Mouse (Mus musculus): ENCODE measurements around the gene Olfr1030. TPM values are rescaled to one million over a fixed set of nuclear protein-coding genes. Genes with fewer than 3 reads are reported as not detected.
"Not testable (repeated sequence)": the region's sequence is repeated elsewhere in the genome, so short reads cannot be mapped to it uniquely, and the experiment has no call there.

The Olfr1030 gene
- not detected in 2 replicates for polyA plus RNA-seq (2014; fragmentation: Nextera tagmentation; extraction: Ambion mirVana)

DNA sequence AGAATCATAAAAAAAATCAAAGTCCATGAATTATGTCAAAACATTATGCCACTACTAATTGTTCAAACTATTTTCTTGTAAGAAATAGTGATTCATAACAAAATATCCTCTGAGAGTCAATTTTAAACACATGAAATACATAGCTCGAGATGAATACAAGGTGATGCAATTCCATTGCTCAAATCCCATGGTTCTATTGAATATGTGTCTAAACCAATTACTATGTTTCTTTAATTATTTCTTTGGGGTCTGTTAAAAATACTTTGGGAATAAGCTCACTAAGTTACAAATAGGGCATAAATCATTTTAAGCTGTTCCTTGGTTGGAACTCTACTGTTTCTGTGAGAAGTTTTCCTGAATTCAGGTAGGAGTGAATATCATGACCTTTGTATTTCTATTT, at the start of gene Olfr1030:
TSS of gene Olfr1030 (plus strand) at position 301 of the 400 bp plus-strand sequence.
- H3K4me1 ChIP-seq (replicated peaks; ENCODE audit: control insufficient read depth, insufficient read depth, low read length): no peaks in the 10 kb centered on the region
- no peak within 1 kb of the TSS for H3K9ac ChIP-seq (ENCODE audit: low read length)
- no peak for ATAC-seq (replicated peaks; ENCODE audit: low FRiP score)
- no peaks in the 10 kb centered on the region for H3K9me3 ChIP-seq (ENCODE audit: control insufficient read depth, low read length)
- H3K4me3 ChIP-seq (ENCODE audit: low read depth, low read length): no peak within 1 kb of the TSS
- 83% methylated on average over 1 of the region's 1 CpGs for WGBS
- no peak for DNase-seq (ENCODE audit: low spot score)
- H3K27me3 ChIP-seq (ENCODE audit: control insufficient read depth, insufficient read depth, low read length): no peaks in the 10 kb centered on the region
- H3K36me3 ChIP-seq (ENCODE audit: control insufficient read depth, insufficient read depth, low read length): no peaks in the 10 kb centered on the region
- no peak within 1 kb of the TSS for H3K4me2 ChIP-seq (ENCODE audit: low read depth, low read length, severe bottlenecking)
- no peak within 1 kb of the TSS for H3K27ac ChIP-seq (ENCODE audit: low read depth, low read length)

DNA sequence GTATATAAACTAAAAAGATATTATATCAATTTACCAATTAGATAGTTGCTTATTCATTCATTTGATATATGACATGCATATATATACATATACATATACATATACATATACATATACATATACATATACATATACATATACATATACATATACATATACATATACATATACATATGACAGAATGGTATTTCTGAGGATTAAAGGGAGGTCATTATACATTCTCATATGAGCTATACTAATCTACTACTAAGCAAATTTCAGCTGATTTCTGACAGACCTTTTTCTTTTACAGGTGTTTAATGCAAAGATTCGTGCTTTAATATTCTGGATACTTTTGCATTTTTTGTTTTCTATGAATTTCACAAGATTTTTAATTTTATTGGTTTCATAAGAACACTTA, 28.9 kb upstream of the Olfr1030 start, which contains the start of gene Olfr1028:
TSS of gene Olfr1028 (plus strand) at position 301 of the 400 bp plus-strand sequence.
- Histone ChIP-seq H3K9ac (ENCODE audit: low read length) (no peak within 1 kb of the TSS), H3K27ac (ENCODE audit: low read depth, low read length) (no peak within 1 kb of the TSS), H3K27me3 (ENCODE audit: control insufficient read depth, insufficient read depth, low read length) (no peaks in the 10 kb centered on the region), H3K4me1 (replicated peaks; ENCODE audit: control insufficient read depth, insufficient read depth, low read length) (no peaks in the 10 kb centered on the region), H3K9me3 (ENCODE audit: control insufficient read depth, low read length) (no peaks in the 10 kb centered on the region), H3K36me3 (ENCODE audit: control insufficient read depth, insufficient read depth, low read length) (no peaks in the 10 kb centered on the region), H3K4me2 (ENCODE audit: low read depth, low read length, severe bottlenecking) (no peak within 1 kb of the TSS), H3K4me3 (ENCODE audit: low read depth, low read length) (no peak within 1 kb of the TSS)
- 83% methylated on average over 1 of the region's 1 CpGs for WGBS
- no peak for ATAC-seq (replicated peaks; ENCODE audit: low FRiP score)
- DNase-seq (ENCODE audit: low spot score): no peak

DNA sequence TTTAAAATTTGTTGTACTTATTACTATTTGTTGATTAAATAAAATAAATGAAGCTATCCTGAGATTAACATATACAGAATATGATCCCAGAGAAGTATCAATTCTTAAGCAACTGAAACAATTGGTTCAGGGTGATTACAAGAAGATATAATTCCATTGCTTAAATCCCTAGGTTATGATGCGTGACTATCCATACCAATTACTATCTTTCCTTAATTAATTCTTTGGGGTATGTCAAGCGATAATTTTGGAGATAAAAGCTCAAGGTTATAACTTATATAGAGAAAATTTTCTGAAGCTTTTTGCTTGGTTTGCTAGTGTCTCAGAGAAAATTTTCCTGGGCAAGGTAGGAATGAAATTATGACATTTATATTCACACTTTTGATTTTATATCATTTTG, 5.5 kb upstream of the Olfr1030 start, which contains the start of gene Olfr1029:
TSS of gene Olfr1029 (plus strand) at position 301 of the 400 bp plus-strand sequence.
- 81% methylated on average over 2 of the region's 2 CpGs for WGBS
- H3K4me1 ChIP-seq (replicated peaks; ENCODE audit: control insufficient read depth, insufficient read depth, low read length): no peaks in the 10 kb centered on the region
- no peak within 1 kb of the TSS for H3K9ac ChIP-seq (ENCODE audit: low read length)
- no peak within 1 kb of the TSS for H3K4me3 ChIP-seq (ENCODE audit: low read depth, low read length)
- no peaks in the 10 kb centered on the region for H3K9me3 ChIP-seq (ENCODE audit: control insufficient read depth, low read length)
- no peak for ATAC-seq (replicated peaks; ENCODE audit: low FRiP score)
- no peaks in the 10 kb centered on the region for H3K36me3 ChIP-seq (ENCODE audit: control insufficient read depth, insufficient read depth, low read length)
- H3K27ac ChIP-seq (ENCODE audit: low read depth, low read length): no peak within 1 kb of the TSS
- no peaks in the 10 kb centered on the region for H3K27me3 ChIP-seq (ENCODE audit: control insufficient read depth, insufficient read depth, low read length)
- H3K4me2 ChIP-seq (ENCODE audit: low read depth, low read length, severe bottlenecking): no peak within 1 kb of the TSS
- no peak for DNase-seq (ENCODE audit: low spot score)

DNA sequence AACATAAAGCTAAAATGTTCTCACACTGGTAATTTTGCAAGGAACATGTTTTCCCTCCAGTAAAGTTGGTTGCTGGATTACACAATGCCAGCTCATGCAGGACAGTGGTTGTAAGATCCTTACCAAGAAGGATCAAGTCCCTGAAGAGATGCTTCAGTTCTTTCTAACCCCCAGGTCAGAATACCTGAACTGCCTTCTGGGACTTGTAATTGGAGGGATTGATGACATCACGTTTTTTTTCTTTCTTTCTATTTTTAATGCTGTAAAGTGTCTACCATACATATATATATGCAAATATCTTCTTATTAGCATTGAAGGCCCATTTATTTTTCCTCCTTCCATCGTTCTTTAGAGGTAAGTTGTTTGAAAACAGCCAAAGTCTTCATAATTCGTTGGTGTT, 10.9 kb downstream of the Olfr1030 start, which contains the start of gene Olfr1031:
TSS of gene Olfr1031 (plus strand) at position 301 of the 400 bp plus-strand sequence.
- Histone ChIP-seq H3K9ac (ENCODE audit: low read length) (no peak within 1 kb of the TSS), H3K9me3 (ENCODE audit: control insufficient read depth, low read length) (no peaks in the 10 kb centered on the region), H3K4me1 (replicated peaks; ENCODE audit: control insufficient read depth, insufficient read depth, low read length) (no peaks in the 10 kb centered on the region), H3K4me3 (ENCODE audit: low read depth, low read length) (no peak within 1 kb of the TSS), H3K4me2 (ENCODE audit: low read depth, low read length, severe bottlenecking) (no peak within 1 kb of the TSS), H3K27me3 (ENCODE audit: control insufficient read depth, insufficient read depth, low read length) (no peaks in the 10 kb centered on the region), H3K27ac (ENCODE audit: low read depth, low read length) (no peak within 1 kb of the TSS), H3K36me3 (ENCODE audit: control insufficient read depth, insufficient read depth, low read length) (no peaks in the 10 kb centered on the region)
- no peak for DNase-seq (ENCODE audit: low spot score)
- ATAC-seq (replicated peaks; ENCODE audit: low FRiP score): no peak
- whole genome bisulfite sequencing: 69% methylated on average over 3 of the region's 3 CpGs

DNA sequence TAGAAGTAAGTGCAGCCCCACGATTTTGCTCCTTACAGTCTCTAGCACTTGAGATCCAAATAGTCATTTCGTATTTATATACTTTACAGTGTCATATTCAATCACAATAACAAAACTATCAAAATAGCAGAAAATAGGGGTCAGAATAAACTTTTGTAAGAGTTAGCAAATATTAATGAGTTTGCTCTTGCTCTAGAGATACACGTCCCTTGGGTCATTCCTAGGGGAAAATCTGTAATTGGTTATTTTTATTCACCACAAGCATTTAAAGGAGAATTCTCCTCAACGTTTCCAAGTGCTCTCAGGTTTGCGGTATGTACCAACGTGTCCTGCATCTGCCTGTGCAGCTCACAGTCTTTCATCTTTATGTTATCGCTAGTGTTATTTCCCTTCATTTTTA, 26.2 kb downstream of the Olfr1030 start, which contains the start of gene Olfr1032:
TSS of gene Olfr1032 (plus strand) at position 301 of the 400 bp plus-strand sequence.
- Histone ChIP-seq H3K4me3 (ENCODE audit: low read depth, low read length) (no peak within 1 kb of the TSS), H3K9me3 (ENCODE audit: control insufficient read depth, low read length) (no peaks in the 10 kb centered on the region), H3K4me1 (replicated peaks; ENCODE audit: control insufficient read depth, insufficient read depth, low read length) (no peaks in the 10 kb centered on the region), H3K4me2 (ENCODE audit: low read depth, low read length, severe bottlenecking) (no peak within 1 kb of the TSS), H3K9ac (ENCODE audit: low read length) (no peak within 1 kb of the TSS), H3K27me3 (ENCODE audit: control insufficient read depth, insufficient read depth, low read length) (no peaks in the 10 kb centered on the region), H3K27ac (ENCODE audit: low read depth, low read length) (no peak within 1 kb of the TSS), H3K36me3 (ENCODE audit: control insufficient read depth, insufficient read depth, low read length) (no peaks in the 10 kb centered on the region)
- ATAC-seq (replicated peaks; ENCODE audit: low FRiP score) (no peak), DNase-seq (ENCODE audit: low spot score) (no peak)
- WGBS: 82% methylated on average over 7 of the region's 7 CpGs

DNA sequence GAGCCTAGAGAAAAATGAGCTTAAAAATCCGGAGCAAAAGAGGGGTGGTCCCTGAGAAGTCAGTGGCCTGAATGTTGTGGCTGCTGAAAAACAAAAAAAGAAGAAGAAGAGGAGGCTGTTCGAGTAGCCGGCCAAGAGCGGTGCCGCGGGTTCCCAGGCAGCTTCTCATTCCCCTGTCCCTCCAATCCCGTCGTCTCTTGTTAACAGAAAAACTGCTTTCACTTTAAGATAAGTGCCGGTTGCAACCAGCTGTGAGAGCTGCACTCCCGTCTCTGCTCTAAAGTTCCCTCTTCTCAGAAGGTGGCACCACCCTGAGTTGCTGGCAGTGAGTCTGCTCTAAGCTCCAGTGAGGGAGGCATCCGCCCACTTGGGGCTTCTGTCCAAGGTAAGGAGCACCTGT, 41.3 kb downstream of the Olfr1030 start, which contains the start of gene Olfr1033:
TSS of gene Olfr1033 (plus strand) at position 228 of the 400 bp plus-strand sequence.
- not testable (repeated sequence) for H3K36me3 ChIP-seq (ENCODE audit: control insufficient read depth, insufficient read depth, low read length); DNase-seq (ENCODE audit: low spot score); ATAC-seq (replicated peaks; ENCODE audit: low FRiP score); H3K27ac ChIP-seq (ENCODE audit: low read depth, low read length); H3K9ac ChIP-seq (ENCODE audit: low read length); H3K9me3 ChIP-seq (ENCODE audit: control insufficient read depth, low read length); H3K27me3 ChIP-seq (ENCODE audit: control insufficient read depth, insufficient read depth, low read length); H3K4me1 ChIP-seq (replicated peaks; ENCODE audit: control insufficient read depth, insufficient read depth, low read length)
- peak within 1 kb of the TSS; percentile 34; the same call in 1 of the 2 replicates for H3K4me2 ChIP-seq (ENCODE audit: low read depth, low read length, severe bottlenecking)
- 0 out of 2 replicates have a peak within 1 kb of the TSS, but pooled peaks have one; percentile 5 for H3K4me3 ChIP-seq (ENCODE audit: low read depth, low read length)
- 6% methylated on average over 11 of the region's 11 CpGs for WGBS

DNA sequence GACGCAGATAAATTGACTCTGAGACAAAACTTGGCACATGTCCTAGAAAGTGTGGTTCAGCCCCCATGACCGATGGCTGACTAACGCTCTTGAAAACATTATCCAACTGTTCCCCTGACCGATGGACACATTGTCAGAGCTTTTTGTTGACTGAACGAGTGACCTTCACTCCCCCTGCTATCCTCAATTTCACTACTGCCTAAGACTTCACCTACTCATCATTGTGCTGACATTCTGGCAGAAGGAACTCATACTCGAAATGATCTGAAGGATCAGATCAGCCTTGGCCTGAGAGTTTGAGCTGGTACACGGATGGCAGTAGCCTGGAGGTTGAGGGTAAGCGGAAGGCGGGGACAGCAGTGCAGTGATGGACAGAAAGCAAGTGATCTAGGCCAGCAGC, 42.4 kb downstream of the Olfr1030 start:
- H3K9me3 ChIP-seq (ENCODE audit: control insufficient read depth, low read length); H3K36me3 ChIP-seq (ENCODE audit: control insufficient read depth, insufficient read depth, low read length); H3K9ac ChIP-seq (ENCODE audit: low read length); H3K4me2 ChIP-seq (ENCODE audit: low read depth, low read length, severe bottlenecking); DNase-seq (ENCODE audit: low spot score); ATAC-seq (replicated peaks; ENCODE audit: low FRiP score); H3K27ac ChIP-seq (ENCODE audit: low read depth, low read length); H3K4me1 ChIP-seq (replicated peaks; ENCODE audit: control insufficient read depth, insufficient read depth, low read length); H3K27me3 ChIP-seq (ENCODE audit: control insufficient read depth, insufficient read depth, low read length); H3K4me3 ChIP-seq (ENCODE audit: low read depth, low read length): not testable (repeated sequence)
- WGBS: 84% methylated on average over 3 of the region's 9 CpGs
